Mouse (Mus musculus): ENCODE data around the gene Gm28051.

Gene Gm28051
- long read RNA-seq, experiment 1, partial matches to known transcripts = 3 of 3 reads
- long read RNA-seq, experiment 1, other reads (novel, unspliced or antisense) = 0 of 3 reads
- long read RNA-seq, experiment 2, partial matches to known transcripts = 2 of 2 reads
- long read RNA-seq, experiment 2, other reads (novel, unspliced or antisense) = 0 of 2 reads

- intact Hi-C loops (cut with DNase I) = loop anchor here (2.0 to 5.0 kb wide), 2 partner anchors 17 to 119 kb away; partner anchors contain the start of gene Btbd7
Observed at GRCm38 (mm10) chr12:102757689-102758402, at the start of gene Gm28051, which contains the start of the genes Gon7 and Ubr7. Gene Gm28051, minus strand, starts transcription at chr12:102757765. Gene Gon7, minus strand, starts transcription at chr12:102757803. Gene Ubr7, plus strand, starts transcription at chr12:102757967.

DNA sequence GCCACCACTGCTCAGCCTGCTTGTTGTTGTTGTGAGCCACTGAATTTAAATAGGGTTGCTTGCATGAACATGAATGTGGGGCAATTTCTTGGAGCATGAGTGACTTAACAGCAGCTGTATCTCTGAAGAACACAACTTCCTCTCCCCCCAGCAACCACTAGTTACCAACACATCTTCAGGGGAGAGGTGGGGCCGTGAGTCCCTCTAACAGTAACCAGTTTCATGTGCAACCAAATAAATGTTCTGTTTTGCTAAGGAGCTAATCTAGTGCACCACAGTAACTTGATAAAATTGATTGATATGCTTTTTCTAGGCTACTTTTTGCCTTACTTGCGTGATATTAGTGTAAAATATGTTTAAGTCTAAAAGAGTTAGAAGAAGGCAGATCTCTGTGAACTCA, 42.0 kb upstream of the Gm28051 start:
- intact Hi-C loops (cut with DNase I) = no loop called here

- intact Hi-C loops (cut with DNase I) = no loop called here
Observed at GRCm38 (mm10) chr12:102787927-102788326, 30.4 kb upstream of the Gm28051 start.

DNA sequence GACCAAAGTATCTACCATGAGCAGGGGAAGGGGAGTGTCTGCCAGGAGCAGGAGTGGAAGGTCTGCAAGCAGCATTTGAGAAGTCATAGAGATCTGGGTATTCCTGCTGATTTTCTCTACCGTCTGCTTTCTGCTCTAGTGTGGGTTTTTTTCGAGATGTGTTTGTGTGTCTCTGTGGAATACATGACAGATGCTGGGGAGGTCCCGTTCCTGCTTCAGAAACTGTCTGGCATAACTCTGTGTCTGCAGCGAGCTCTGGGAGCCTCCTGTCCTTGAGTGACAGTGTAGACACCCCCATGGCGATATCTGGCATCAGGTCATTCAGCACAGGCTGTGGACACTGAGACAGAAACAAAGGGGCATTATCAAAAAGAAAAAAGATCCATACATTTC, 28.0 kb upstream of the Gm28051 start:
- intact Hi-C loops (cut with DNase I) = no loop called here

GRCm38 (mm10) chr12:102784899-102785592, 27.5 kb upstream of the Gm28051 start:
- intact Hi-C loops (cut with DNase I) = no loop called here

DNA sequence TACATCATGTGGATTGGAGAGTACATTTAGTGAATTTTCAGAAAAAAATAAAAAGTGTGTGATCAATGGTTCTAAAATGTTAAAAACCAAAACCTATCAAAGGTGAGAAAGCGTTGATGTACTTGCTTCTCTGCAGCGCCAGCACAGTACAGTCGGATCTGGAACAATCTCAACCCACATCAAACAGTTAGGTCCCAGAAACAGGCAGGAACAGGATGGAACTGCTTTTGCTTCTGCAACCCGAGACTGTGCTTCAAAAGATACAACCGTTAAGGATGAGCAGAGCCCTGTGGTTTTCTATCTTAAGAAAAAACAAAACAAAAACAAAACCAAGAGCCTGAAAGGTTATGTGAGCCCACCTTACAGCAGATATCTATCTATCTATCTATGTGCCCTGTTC, 25.3 kb upstream of the Gm28051 start:
- intact Hi-C loops (cut with DNase I) = no loop called here

GRCm38 (mm10) chr12:102779452-102779851, 21.9 kb upstream of the Gm28051 start:
- intact Hi-C loops (cut with DNase I) = no loop called here

- intact Hi-C loops (cut with DNase I) = no loop called here
Observed at GRCm38 (mm10) chr12:102778151-102778550, 20.6 kb upstream of the Gm28051 start.

GRCm38 (mm10) chr12:102776035-102776434, 18.5 kb upstream of the Gm28051 start:
- intact Hi-C loops (cut with DNase I) = no loop called here

- intact Hi-C loops (cut with DNase I) = no loop called here
Observed at GRCm38 (mm10) chr12:102772676-102773075, 15.1 kb upstream of the Gm28051 start.

DNA sequence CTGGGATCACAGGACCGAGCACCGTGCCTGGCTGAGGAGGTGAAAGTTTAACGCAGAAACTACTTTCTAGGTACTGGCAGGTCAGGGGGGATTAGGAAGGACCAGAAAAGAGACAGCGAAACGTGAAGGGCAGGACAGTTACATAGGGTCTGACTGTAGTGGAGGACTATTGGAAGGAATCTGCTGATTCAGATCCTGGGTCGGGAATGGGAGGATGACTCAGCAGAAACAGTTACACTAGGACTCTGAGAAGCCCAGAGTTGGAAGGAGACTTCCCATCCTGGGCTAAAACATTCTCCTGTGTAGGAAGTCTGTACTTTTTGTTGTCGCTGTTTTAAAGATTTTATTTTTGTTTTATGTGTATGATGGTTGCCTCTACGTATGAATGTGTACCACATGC, 14.0 kb upstream of the Gm28051 start:
- intact Hi-C loops (cut with DNase I) = no loop called here

GRCm38 (mm10) chr12:102769000-102769399, 11.4 kb upstream of the Gm28051 start:
- intact Hi-C loops (cut with DNase I) = no loop called here

GRCm38 (mm10) chr12:102763696-102764095, 6.1 kb upstream of the Gm28051 start:
- intact Hi-C loops (cut with DNase I) = no loop called here

DNA sequence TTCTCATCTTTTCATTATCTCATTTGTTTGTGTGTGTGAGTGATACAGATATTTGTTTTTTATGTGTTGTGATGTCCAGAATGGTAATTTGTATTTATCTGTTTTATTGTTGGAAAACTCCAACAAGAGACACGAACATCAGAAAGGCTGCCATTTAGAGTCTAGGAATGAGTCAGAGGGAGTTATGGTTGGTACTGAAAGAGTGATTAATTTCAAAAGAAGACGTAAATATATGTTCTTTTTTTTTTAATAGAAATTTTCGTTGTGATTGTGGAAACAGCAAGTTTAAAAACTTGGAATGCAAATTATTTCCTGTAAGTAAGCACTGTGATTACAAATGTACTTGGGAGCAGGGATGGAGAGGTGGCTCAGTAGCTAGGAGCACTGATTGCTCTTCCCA, 4.1 kb upstream of the Gm28051 start:
- intact Hi-C loops (cut with DNase I) = no loop called here

DNA sequence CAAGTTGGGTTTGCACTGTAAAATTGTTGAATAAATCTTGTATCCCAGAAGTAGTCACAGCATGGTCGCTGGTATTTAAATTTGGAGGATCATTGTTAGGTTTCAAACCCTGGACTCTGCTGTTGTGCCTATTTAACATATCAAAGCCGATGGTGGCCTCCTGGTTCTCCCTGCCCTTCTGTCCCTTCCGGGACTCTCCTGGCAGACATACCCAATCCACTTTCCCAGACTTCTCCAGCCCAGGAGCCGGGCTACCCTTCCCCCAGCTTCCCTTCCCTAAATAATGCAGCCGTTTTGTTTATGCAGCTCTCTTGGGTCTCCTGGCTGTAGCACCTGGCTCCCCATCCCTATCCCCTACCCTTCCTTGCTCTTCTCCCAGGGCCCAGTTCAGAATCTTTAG, 1.4 kb upstream of the Gm28051 start:
- intact Hi-C loops (cut with DNase I) = loop anchor here (5.0 kb wide), 1 partner anchor 118 kb away; the partner anchor contains the start of gene Btbd7

GRCm38 (mm10) chr12:102758403-102758756, 815 bp upstream of the Gm28051 start, which contains the start of gene Gm20604:
Gene Gm20604, minus strand, starts transcription at chr12:102758672.
- intact Hi-C loops (cut with DNase I) = loop anchor here (5.0 kb wide), 1 partner anchor 119 kb away; the partner anchor contains the start of gene Btbd7

GRCm38 (mm10) chr12:102757055-102757688, 393 bp downstream of the Gm28051 start:
- intact Hi-C loops (cut with DNase I) = loop anchor here (2.0 to 5.0 kb wide), 2 partner anchors 16 to 120 kb away; partner anchors contain the start of gene Btbd7

DNA sequence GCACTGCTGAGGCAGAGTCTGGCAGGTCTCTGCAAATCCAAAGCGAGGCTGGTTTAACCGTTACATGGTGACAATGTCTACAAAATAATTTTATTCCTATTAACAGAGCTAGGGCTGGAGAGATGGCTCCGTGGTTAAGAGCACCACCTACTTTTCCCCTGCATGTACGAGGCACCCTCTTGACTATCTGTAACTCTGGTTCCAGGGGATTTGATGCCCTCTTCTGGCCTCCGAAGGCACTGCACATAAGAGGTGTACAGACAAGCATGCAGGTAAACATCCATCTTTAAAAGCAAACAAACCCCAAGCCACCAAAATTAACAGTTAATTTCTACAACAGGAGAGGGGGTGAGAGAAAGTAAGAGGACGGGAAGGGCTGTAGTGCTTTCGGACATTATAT, 1.3 kb downstream of the Gm28051 start:
- intact Hi-C loops (cut with DNase I) = loop anchor here (2.0 to 5.0 kb wide), 2 partner anchors 16 to 121 kb away; partner anchors contain the start of gene Btbd7

- intact Hi-C loops (cut with DNase I) = loop anchor here (10.0 kb wide), 1 partner anchor 317 kb away; no protein-coding TSS in a partner anchor
Observed at GRCm38 (mm10) chr12:102748256-102748655, 9.3 kb downstream of the Gm28051 start.

GRCm38 (mm10) chr12:102744839-102745238, 12.7 kb downstream of the Gm28051 start:
- intact Hi-C loops (cut with DNase I) = loop anchor here (10.0 kb wide), 1 partner anchor 320 kb away; no protein-coding TSS in a partner anchor

Data from adrenal gland (tissue).